Mouse (Mus musculus): ENCODE data around the gene Pigw. TPM values are rescaled to one million over a fixed set of nuclear protein-coding genes. Genes with fewer than 3 reads are reported as not detected.
A peak's percentile ranks its signal among the peaks of the same experiment; 100 is the strongest.

Gene Pigw
- polyA plus RNA-seq, 1 experiment from 2014 or later, result 1.3 TPM

DNA sequence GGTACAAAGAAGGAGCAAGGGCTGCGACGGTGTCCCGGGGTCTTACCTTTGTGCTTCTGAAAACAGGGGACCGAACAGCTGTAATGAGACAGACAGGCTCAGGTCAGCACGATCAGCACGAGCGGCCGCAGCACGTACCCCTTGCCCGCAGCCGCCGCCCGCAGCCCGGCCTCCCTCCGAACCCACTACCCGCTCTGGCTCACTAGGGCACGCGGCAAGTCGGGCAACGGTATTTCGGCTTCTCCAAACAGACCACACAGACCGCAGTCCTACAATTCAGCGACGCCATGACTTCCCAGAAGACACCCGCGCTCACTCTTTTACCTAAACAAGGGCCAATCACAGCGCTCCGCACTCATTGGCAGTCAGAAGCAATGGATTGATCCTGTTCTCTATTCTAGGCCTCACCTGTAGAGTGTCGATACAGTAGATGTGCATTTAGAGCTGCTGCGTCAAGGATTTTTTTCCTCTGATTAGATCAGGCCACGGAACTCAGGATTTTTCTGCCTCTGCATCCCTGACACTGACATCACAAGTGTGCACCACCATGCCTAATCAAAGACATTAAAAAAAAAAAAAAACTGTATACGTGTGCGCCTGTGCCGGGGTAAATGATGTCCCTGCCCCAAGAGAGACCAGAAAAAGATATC is 36.1 kb upstream of the Pigw start, which contains the start of gene Znhit3:
TSS of gene Znhit3 (minus strand) at position 314 of the 650 bp plus-strand sequence.
- Histone ChIP-seq H3K4me2 (ENCODE audit: low read depth, low read length) (peak within 1 kb of the TSS; percentile 89), H3K4me3 (ENCODE audit: low read depth, low read length) (peak within 1 kb of the TSS; percentile 85), H3K27ac (ENCODE audit: low read depth) (0 out of 2 replicates have a peak within 1 kb of the TSS, but pooled peaks have one; percentile 35), H3K36me3 (replicated peaks; ENCODE audit: insufficient read depth, low read length) (peaks cover 14% of the 10 kb centered on the region), H3K9ac (replicated peaks) (peak within 1 kb of the TSS; percentile 84), H3K27me3 (ENCODE audit: insufficient read depth, low read length) (no peaks in the 10 kb centered on the region), H3K9me3 (ENCODE audit: low read length) (no peaks in the 10 kb centered on the region), H3K4me1 (ENCODE audit: insufficient read depth) (peaks cover 16% of the 10 kb centered on the region)
- TF ChIP-seq EP300 (IDR thresholded peaks at IDR 0.05; ENCODE audit: low read depth) (no peak; the same call in 1 of the 2 replicates), CTCF (IDR thresholded peaks at IDR 0.05; ENCODE audit: low read depth) (no peak; the same call in 1 of the 2 replicates)
- WGBS (ENCODE audit: insufficient replicate concordance), result 5% methylated on average over 31 of the region's 34 CpGs
- DNase-seq (peak; percentile 81), ATAC-seq (peak; percentile 91)

DNA sequence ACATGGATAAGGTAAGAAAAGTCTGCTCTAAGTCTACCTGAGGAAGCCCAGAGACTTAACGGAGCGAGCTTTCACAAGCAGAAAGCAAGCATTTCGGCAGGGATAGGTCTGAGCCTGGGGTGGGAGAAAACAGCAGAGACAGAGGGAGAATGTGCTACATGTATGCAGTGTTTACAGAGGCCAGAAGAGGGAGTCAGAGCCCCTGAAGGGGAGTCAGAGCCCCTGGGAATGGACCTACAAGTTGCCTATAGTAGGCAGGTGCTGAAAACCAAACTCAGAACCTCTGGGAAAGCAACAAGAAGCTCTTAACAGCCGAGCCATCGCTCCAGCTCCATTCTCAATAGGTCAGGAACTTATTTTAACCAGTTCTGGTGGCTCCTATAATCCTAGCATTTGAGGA is 34.6 kb upstream of the Pigw start:
- H3K27ac ChIP-seq (ENCODE audit: low read depth), result no peak overlapping the region
- no peak for DNase-seq
- peaks cover 26% of the 10 kb centered on the region for H3K36me3 ChIP-seq (replicated peaks; ENCODE audit: insufficient read depth, low read length)
- ATAC-seq, result no peak
- H3K9me3 ChIP-seq (ENCODE audit: low read length), result no peaks in the 10 kb centered on the region
- no peak for TF ChIP-seq EP300 (IDR thresholded peaks at IDR 0.05; ENCODE audit: low read depth)
- peak; percentile 41; the same call in 1 of the 2 replicates for TF ChIP-seq CTCF (IDR thresholded peaks at IDR 0.05; ENCODE audit: low read depth)
- H3K27me3 ChIP-seq (ENCODE audit: insufficient read depth, low read length), result no peaks in the 10 kb centered on the region
- H3K4me3 ChIP-seq (ENCODE audit: low read depth, low read length), result no peak overlapping the region
- H3K4me2 ChIP-seq (ENCODE audit: low read depth, low read length), result peak overlapping the region; percentile 89; the same call in 1 of the 2 replicates
- 79% methylated on average over 5 of the region's 5 CpGs for WGBS (ENCODE audit: insufficient replicate concordance)
- peaks cover 16% of the 10 kb centered on the region for H3K4me1 ChIP-seq (ENCODE audit: insufficient read depth)
- no peak overlapping the region for H3K9ac ChIP-seq (replicated peaks)

DNA sequence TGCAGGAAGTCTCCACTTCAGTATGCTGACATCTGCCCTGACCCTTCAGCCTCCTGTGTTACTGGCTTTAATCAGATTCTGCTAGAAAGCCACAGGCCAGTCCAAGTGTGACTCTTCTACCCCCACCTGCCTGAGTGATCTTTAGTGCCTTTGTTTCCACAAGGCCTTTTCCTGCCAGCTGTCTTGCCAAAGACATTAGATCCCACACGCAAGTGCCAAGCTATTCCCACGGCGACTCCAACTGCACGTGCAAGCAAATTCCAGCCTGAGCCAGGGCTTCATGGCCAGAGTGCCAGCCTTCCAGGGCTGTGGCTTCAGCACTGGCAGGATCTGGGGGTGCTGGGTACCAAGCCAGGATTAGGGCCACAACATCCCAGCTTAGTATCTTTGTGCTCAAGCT is 30.3 kb upstream of the Pigw start:
- no peaks in the 10 kb centered on the region for H3K9me3 ChIP-seq (ENCODE audit: low read length)
- no peak overlapping the region for H3K9ac ChIP-seq (replicated peaks)
- H3K27me3 ChIP-seq (ENCODE audit: insufficient read depth, low read length), result no peaks in the 10 kb centered on the region
- H3K4me1 ChIP-seq (ENCODE audit: insufficient read depth), result peaks cover 8% of the 10 kb centered on the region
- DNase-seq (no peak), ATAC-seq (no peak)
- WGBS (ENCODE audit: insufficient replicate concordance), result 88% methylated on average over 4 of the region's 4 CpGs
- no peak for TF ChIP-seq CTCF (IDR thresholded peaks at IDR 0.05; ENCODE audit: low read depth)
- no peak overlapping the region for H3K27ac ChIP-seq (ENCODE audit: low read depth)
- H3K4me3 ChIP-seq (ENCODE audit: low read depth, low read length), result no peak overlapping the region
- H3K36me3 ChIP-seq (replicated peaks; ENCODE audit: insufficient read depth, low read length), result peaks cover 51% of the 10 kb centered on the region
- H3K4me2 ChIP-seq (ENCODE audit: low read depth, low read length), result no peak overlapping the region

GRCm38 (mm10) chr11:84908480-84908879 is 28.4 kb upstream of the Pigw start:
- DNase-seq (no peak), ATAC-seq (no peak)
- H3K4me2 ChIP-seq (ENCODE audit: low read depth, low read length), result no peak overlapping the region
- peaks cover 50% of the 10 kb centered on the region for H3K36me3 ChIP-seq (replicated peaks; ENCODE audit: insufficient read depth, low read length)
- no peaks in the 10 kb centered on the region for H3K9me3 ChIP-seq (ENCODE audit: low read length)
- H3K4me3 ChIP-seq (ENCODE audit: low read depth, low read length), result no peak overlapping the region
- no peaks in the 10 kb centered on the region for H3K4me1 ChIP-seq (ENCODE audit: insufficient read depth)
- 87% methylated on average over 6 of the region's 6 CpGs for WGBS (ENCODE audit: insufficient replicate concordance)
- H3K9ac ChIP-seq (replicated peaks), result no peak overlapping the region
- no peak overlapping the region for H3K27ac ChIP-seq (ENCODE audit: low read depth)
- no peaks in the 10 kb centered on the region for H3K27me3 ChIP-seq (ENCODE audit: insufficient read depth, low read length)
- TF ChIP-seq CTCF (IDR thresholded peaks at IDR 0.05; ENCODE audit: low read depth) (no peak), EP300 (IDR thresholded peaks at IDR 0.05; ENCODE audit: low read depth) (no peak)

GRCm38 (mm10) chr11:84907081-84907480 is 27.0 kb upstream of the Pigw start:
- peaks cover 52% of the 10 kb centered on the region for H3K36me3 ChIP-seq (replicated peaks; ENCODE audit: insufficient read depth, low read length)
- no peak overlapping the region for H3K27ac ChIP-seq (ENCODE audit: low read depth)
- no peak overlapping the region for H3K4me3 ChIP-seq (ENCODE audit: low read depth, low read length)
- no peaks in the 10 kb centered on the region for H3K9me3 ChIP-seq (ENCODE audit: low read length)
- H3K4me1 ChIP-seq (ENCODE audit: insufficient read depth), result no peaks in the 10 kb centered on the region
- H3K27me3 ChIP-seq (ENCODE audit: insufficient read depth, low read length), result no peaks in the 10 kb centered on the region
- no peak overlapping the region for H3K4me2 ChIP-seq (ENCODE audit: low read depth, low read length)
- H3K9ac ChIP-seq (replicated peaks), result no peak overlapping the region
- no peak for TF ChIP-seq CTCF (IDR thresholded peaks at IDR 0.05; ENCODE audit: low read depth)
- no peak for TF ChIP-seq EP300 (IDR thresholded peaks at IDR 0.05; ENCODE audit: low read depth)
- ATAC-seq (no peak), DNase-seq (no peak)
- 80% methylated on average over 3 of the region's 3 CpGs for WGBS (ENCODE audit: insufficient replicate concordance)

- DNase-seq, result no peak
- Histone ChIP-seq H3K9me3 (ENCODE audit: low read length) (no peaks in the 10 kb centered on the region), H3K27ac (ENCODE audit: low read depth) (no peak overlapping the region), H3K4me1 (ENCODE audit: insufficient read depth) (no peaks in the 10 kb centered on the region), H3K4me2 (ENCODE audit: low read depth, low read length) (no peak overlapping the region), H3K4me3 (ENCODE audit: low read depth, low read length) (no peak overlapping the region), H3K27me3 (ENCODE audit: insufficient read depth, low read length) (no peaks in the 10 kb centered on the region), H3K9ac (replicated peaks) (no peak overlapping the region), H3K36me3 (replicated peaks; ENCODE audit: insufficient read depth, low read length) (peaks cover 40% of the 10 kb centered on the region)
- WGBS (ENCODE audit: insufficient replicate concordance), result 78% methylated on average over 9 of the region's 9 CpGs
- TF ChIP-seq EP300 (IDR thresholded peaks at IDR 0.05; ENCODE audit: low read depth), result no peak
- no peak for ATAC-seq
Observed at GRCm38 (mm10) chr11:84904597-84905144, 24.6 kb upstream of the Pigw start.

Measured in liver, postnatal 0 days (tissue).